Mouse (Mus musculus): ENCODE measurements at regions not wholly inside any gene's neighbourhood (a gene's known extent, or its start where the extent isn't known, plus 50 kb on each side); places are given as distances from the start of the nearest gene placed in this dataset.

DNA sequence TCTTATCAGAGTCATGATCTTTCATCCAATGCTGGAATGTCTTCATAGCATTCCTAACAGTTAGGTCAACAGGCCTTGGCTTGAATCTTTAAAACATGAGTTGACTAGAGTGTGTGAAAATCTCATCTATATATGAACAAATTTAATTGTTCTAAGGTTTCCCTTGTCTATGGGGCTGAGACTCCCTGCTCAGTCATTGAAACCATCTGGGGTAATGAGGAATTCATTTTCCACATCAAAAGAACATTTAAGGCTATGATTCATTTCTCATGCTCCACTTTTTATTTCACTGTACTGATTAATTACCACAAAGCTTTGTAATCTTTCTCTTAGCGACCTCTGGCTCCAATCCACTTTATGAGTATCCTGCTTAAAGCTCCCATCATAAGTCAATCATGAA, 94.7 kb upstream of the Sash1 start:
- TF ChIP-seq POLR2A (IDR thresholded peaks at IDR 0.05; ENCODE audit: borderline replicate concordance, control insufficient read depth, low read depth, low read length), result no peak
- TF ChIP-seq CTCF (IDR thresholded peaks at IDR 0.05; ENCODE audit: control insufficient read depth, insufficient read depth, low read length), result no peak

Data from bone marrow, adult 2 months (tissue).